Mouse (Mus musculus): ENCODE data around the gene Plekhh2. TPM values are rescaled to one million over a fixed set of nuclear protein-coding genes. Genes with fewer than 3 reads are reported as not detected.

Plekhh2 gene
- polyA plus RNA-seq, 1 experiment from 2014 or later: 3.4 TPM

DNA sequence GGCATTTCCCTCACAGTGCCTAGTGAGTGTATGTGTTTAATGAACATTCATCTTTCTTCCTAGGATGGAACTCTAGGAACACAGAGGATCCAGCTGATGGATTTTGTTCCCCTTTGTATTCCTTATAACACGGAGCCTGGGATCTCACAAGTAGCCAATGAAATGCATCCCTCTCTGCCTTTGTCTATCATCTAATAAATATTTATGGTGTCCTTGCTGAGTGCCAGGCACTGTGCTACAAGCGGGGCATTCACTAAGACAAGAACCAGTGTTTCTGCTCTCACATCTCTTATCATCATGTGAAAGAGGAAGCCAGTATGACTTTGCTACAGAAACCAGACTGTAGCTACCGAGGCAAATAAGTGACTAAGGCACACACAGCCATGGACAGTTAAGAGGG lies 3.0 kb upstream of the Plekhh2 start:
- Histone ChIP-seq H3K36me3 (ENCODE audit: control insufficient read depth, insufficient read depth, low read length) (no peaks in the 10 kb centered on the region), H3K27me3 (ENCODE audit: control insufficient read depth, insufficient read depth, low read length) (peaks cover 2% of the 10 kb centered on the region; the same call in 1 of the 2 replicates), H3K4me2 (replicated peaks; ENCODE audit: low read depth, low read length) (no peak overlapping the region), H3K4me3 (ENCODE audit: low read depth, low read length) (no peak overlapping the region), H3K9me3 (ENCODE audit: control insufficient read depth, low read length) (no peaks in the 10 kb centered on the region), H3K27ac (ENCODE audit: low read depth, low read length) (0 out of 2 replicates have a peak overlapping the region, but pooled peaks have one; percentile 30), H3K4me1 (replicated peaks; ENCODE audit: control insufficient read depth, insufficient read depth, low read length) (no peaks in the 10 kb centered on the region), H3K9ac (ENCODE audit: low read depth, low read length) (no peak overlapping the region)
- peak; percentile 79 for ATAC-seq (ENCODE audit: low FRiP score)
- peak; percentile 35 for DNase-seq (ENCODE audit: low spot score)
- WGBS: 44% methylated on average over 3 of the region's 3 CpGs

DNA sequence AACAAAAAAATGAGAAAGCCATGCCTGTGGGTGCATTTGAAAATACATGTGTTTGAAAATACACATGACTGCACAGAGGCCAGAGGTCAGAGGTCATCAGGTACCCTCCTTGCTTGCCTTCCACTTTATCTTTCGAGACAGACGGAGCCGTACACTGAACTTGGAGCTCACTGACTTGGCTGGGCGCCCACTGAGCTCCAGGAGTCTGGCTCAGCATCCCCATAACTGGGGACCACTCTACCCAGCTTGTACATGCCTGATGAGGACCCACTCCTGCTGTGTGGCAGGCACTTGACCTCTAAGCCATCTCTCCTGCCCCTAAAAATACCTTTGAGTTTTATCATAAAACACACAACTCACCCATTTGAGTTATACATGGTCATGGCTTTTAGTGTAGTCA lies 2.5 kb upstream of the Plekhh2 start:
- Histone ChIP-seq H3K4me1 (replicated peaks; ENCODE audit: control insufficient read depth, insufficient read depth, low read length) (no peaks in the 10 kb centered on the region), H3K9me3 (ENCODE audit: control insufficient read depth, low read length) (no peaks in the 10 kb centered on the region), H3K27ac (ENCODE audit: low read depth, low read length) (0 out of 2 replicates have a peak overlapping the region, but pooled peaks have one; percentile 30), H3K4me3 (ENCODE audit: low read depth, low read length) (no peak overlapping the region), H3K4me2 (replicated peaks; ENCODE audit: low read depth, low read length) (no peak overlapping the region), H3K9ac (ENCODE audit: low read depth, low read length) (no peak overlapping the region), H3K36me3 (ENCODE audit: control insufficient read depth, insufficient read depth, low read length) (no peaks in the 10 kb centered on the region), H3K27me3 (ENCODE audit: control insufficient read depth, insufficient read depth, low read length) (peaks cover 2% of the 10 kb centered on the region; the same call in 1 of the 2 replicates)
- WGBS: 66% methylated on average over 4 of the region's 4 CpGs
- DNase-seq (ENCODE audit: low spot score) (peak; percentile 11), ATAC-seq (ENCODE audit: low FRiP score) (no peak)

GRCm38 (mm10) chr17:84510355-84510754 lies 1.3 kb upstream of the Plekhh2 start:
- WGBS: 72% methylated on average over 5 of the region's 5 CpGs
- Histone ChIP-seq H3K36me3 (ENCODE audit: control insufficient read depth, insufficient read depth, low read length) (no peaks in the 10 kb centered on the region), H3K27me3 (ENCODE audit: control insufficient read depth, insufficient read depth, low read length) (peaks cover 2% of the 10 kb centered on the region; the same call in 1 of the 2 replicates), H3K4me3 (ENCODE audit: low read depth, low read length) (no peak overlapping the region), H3K4me2 (replicated peaks; ENCODE audit: low read depth, low read length) (no peak overlapping the region), H3K9ac (ENCODE audit: low read depth, low read length) (no peak overlapping the region), H3K9me3 (ENCODE audit: control insufficient read depth, low read length) (no peaks in the 10 kb centered on the region), H3K27ac (ENCODE audit: low read depth, low read length) (no peak overlapping the region), H3K4me1 (replicated peaks; ENCODE audit: control insufficient read depth, insufficient read depth, low read length) (no peaks in the 10 kb centered on the region)
- no peak for DNase-seq (ENCODE audit: low spot score)
- ATAC-seq (ENCODE audit: low FRiP score): no peak

GRCm38 (mm10) chr17:84510961-84511639 lies 595 bp upstream of the Plekhh2 start:
- Histone ChIP-seq H3K4me3 (ENCODE audit: low read depth, low read length) (peak overlapping the region; percentile 71), H3K4me2 (replicated peaks; ENCODE audit: low read depth, low read length) (peak overlapping the region; percentile 95), H3K9me3 (ENCODE audit: control insufficient read depth, low read length) (no peaks in the 10 kb centered on the region), H3K9ac (ENCODE audit: low read depth, low read length) (no peak overlapping the region), H3K36me3 (ENCODE audit: control insufficient read depth, insufficient read depth, low read length) (no peaks in the 10 kb centered on the region), H3K27ac (ENCODE audit: low read depth, low read length) (no peak overlapping the region), H3K27me3 (ENCODE audit: control insufficient read depth, insufficient read depth, low read length) (peaks cover 2% of the 10 kb centered on the region; the same call in 1 of the 2 replicates), H3K4me1 (replicated peaks; ENCODE audit: control insufficient read depth, insufficient read depth, low read length) (no peaks in the 10 kb centered on the region)
- ATAC-seq (ENCODE audit: low FRiP score) (no peak), DNase-seq (ENCODE audit: low spot score) (no peak)
- 28% methylated on average over 11 of the region's 11 CpGs for WGBS

DNA sequence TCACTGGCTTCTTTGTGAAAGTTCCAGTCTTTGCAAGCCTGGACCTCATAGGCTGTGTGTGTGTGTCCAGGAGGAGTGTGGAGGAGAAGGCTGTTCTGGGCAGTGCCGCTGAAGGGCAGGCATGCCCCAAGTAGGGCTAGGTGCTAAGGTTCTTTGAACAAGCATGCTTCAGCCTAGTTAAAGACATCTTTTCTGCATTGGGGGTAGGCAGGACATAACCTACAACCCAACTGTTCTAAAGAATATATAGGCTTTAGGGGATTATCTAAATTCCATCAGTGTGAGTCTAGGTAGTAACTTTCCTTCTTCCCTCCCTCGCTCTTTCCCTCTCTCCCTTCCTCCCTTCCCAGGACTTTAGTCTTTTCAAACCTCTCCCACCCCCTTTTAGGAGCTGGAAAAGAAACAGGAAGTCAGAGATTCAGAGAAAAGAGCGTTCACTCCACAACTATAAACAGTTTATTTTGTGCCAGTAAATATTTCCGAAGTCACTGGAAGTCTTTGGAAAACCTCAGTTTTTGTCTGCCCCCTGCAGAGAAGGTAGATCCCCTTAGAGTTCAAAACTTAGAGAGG lies 906 bp downstream of the Plekhh2 start:
- Histone ChIP-seq H3K27me3 (ENCODE audit: control insufficient read depth, insufficient read depth, low read length) (peaks cover 2% of the 10 kb centered on the region; the same call in 1 of the 2 replicates), H3K36me3 (ENCODE audit: control insufficient read depth, insufficient read depth, low read length) (no peaks in the 10 kb centered on the region), H3K9me3 (ENCODE audit: control insufficient read depth, low read length) (no peaks in the 10 kb centered on the region), H3K4me2 (replicated peaks; ENCODE audit: low read depth, low read length) (peak overlapping the region; percentile 95), H3K4me3 (ENCODE audit: low read depth, low read length) (peak overlapping the region; percentile 71), H3K4me1 (replicated peaks; ENCODE audit: control insufficient read depth, insufficient read depth, low read length) (no peaks in the 10 kb centered on the region), H3K9ac (ENCODE audit: low read depth, low read length) (peak overlapping the region; percentile 75), H3K27ac (ENCODE audit: low read depth, low read length) (no peak overlapping the region)
- DNase-seq (ENCODE audit: low spot score) (no peak), ATAC-seq (ENCODE audit: low FRiP score) (no peak)
- 36% methylated on average over 4 of the region's 4 CpGs for WGBS

- ATAC-seq (ENCODE audit: low FRiP score) (no peak), DNase-seq (ENCODE audit: low spot score) (no peak)
- Histone ChIP-seq H3K4me2 (replicated peaks; ENCODE audit: low read depth, low read length) (no peak overlapping the region), H3K4me1 (replicated peaks; ENCODE audit: control insufficient read depth, insufficient read depth, low read length) (no peaks in the 10 kb centered on the region), H3K27me3 (ENCODE audit: control insufficient read depth, insufficient read depth, low read length) (peaks cover 2% of the 10 kb centered on the region; the same call in 1 of the 2 replicates), H3K4me3 (ENCODE audit: low read depth, low read length) (no peak overlapping the region), H3K9ac (ENCODE audit: low read depth, low read length) (no peak overlapping the region), H3K36me3 (ENCODE audit: control insufficient read depth, insufficient read depth, low read length) (no peaks in the 10 kb centered on the region), H3K9me3 (ENCODE audit: control insufficient read depth, low read length) (no peaks in the 10 kb centered on the region), H3K27ac (ENCODE audit: low read depth, low read length) (no peak overlapping the region)
- WGBS: 57% methylated on average over 5 of the region's 5 CpGs
Observed at GRCm38 (mm10) chr17:84515901-84516300, 4.2 kb downstream of the Plekhh2 start.

DNA sequence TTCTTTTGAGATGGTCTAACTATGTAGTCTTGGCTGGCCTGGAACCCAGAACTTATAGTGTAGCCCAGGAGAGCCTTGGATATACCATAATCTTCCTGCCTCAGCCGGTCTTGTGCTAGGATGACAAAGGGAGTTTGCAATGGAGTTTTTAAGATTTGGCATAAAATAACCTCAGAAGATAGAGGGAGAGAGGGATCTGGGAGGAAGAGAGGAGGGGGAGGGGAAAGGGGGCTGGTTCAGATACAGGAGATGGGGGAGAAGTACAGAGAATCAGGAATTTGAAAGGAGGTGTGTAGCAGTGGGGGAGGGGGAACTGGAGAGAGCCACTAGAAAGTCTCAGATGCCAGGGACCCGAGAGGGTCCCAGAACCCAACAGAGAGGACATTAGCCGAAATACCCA lies 7.7 kb downstream of the Plekhh2 start:
- no peaks in the 10 kb centered on the region for H3K27me3 ChIP-seq (ENCODE audit: control insufficient read depth, insufficient read depth, low read length)
- no peak overlapping the region for H3K4me2 ChIP-seq (replicated peaks; ENCODE audit: low read depth, low read length)
- no peak overlapping the region for H3K9ac ChIP-seq (ENCODE audit: low read depth, low read length)
- DNase-seq (ENCODE audit: low spot score): no peak
- no peaks in the 10 kb centered on the region for H3K4me1 ChIP-seq (replicated peaks; ENCODE audit: control insufficient read depth, insufficient read depth, low read length)
- H3K4me3 ChIP-seq (ENCODE audit: low read depth, low read length): no peak overlapping the region
- WGBS: 73% methylated on average over 3 of the region's 3 CpGs
- H3K36me3 ChIP-seq (ENCODE audit: control insufficient read depth, insufficient read depth, low read length): no peaks in the 10 kb centered on the region
- H3K9me3 ChIP-seq (ENCODE audit: control insufficient read depth, low read length): no peaks in the 10 kb centered on the region
- ATAC-seq (ENCODE audit: low FRiP score): no peak
- H3K27ac ChIP-seq (ENCODE audit: low read depth, low read length): no peak overlapping the region

- no peak for ATAC-seq (ENCODE audit: low FRiP score)
- H3K36me3 ChIP-seq (ENCODE audit: control insufficient read depth, insufficient read depth, low read length): no peaks in the 10 kb centered on the region
- no peak overlapping the region for H3K9ac ChIP-seq (ENCODE audit: low read depth, low read length)
Observed at GRCm38 (mm10) chr17:84520057-84520456, 8.4 kb downstream of the Plekhh2 start.

DNA sequence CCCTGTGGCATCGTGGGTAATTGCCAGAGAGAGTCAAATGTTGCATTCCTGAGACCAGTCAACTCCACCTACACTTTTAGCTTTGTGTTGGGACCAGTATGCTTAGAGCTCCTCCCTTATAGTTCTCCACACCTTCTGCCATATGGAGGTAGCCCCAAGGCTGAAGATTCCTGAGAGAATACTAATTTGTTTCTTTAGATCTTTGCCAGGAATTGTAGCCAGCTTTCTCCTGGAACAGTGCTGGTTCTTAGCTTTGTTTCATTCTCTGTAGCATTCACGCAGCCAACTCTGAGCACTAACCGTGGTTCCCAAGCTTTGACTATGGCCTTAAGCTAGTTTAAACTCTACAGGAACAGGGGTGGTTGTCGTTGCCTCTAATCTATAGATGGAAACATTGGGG lies 17.7 kb downstream of the Plekhh2 start:
- WGBS: 89% methylated on average over 4 of the region's 4 CpGs

More at GRCm38 (mm10) chr17:84520057-84520456, 8.4 kb downstream of the Plekhh2 start:
- no peak overlapping the region for H3K4me2 ChIP-seq (replicated peaks; ENCODE audit: low read depth, low read length)
- no peaks in the 10 kb centered on the region for H3K27me3 ChIP-seq (ENCODE audit: control insufficient read depth, insufficient read depth, low read length)
- H3K9me3 ChIP-seq (ENCODE audit: control insufficient read depth, low read length): no peaks in the 10 kb centered on the region
- H3K27ac ChIP-seq (ENCODE audit: low read depth, low read length): no peak overlapping the region
- DNase-seq (ENCODE audit: low spot score): no peak
- no peaks in the 10 kb centered on the region for H3K4me1 ChIP-seq (replicated peaks; ENCODE audit: control insufficient read depth, insufficient read depth, low read length)
- H3K4me3 ChIP-seq (ENCODE audit: low read depth, low read length): no peak overlapping the region

More for the DNA sequence above, 17.7 kb downstream of the Plekhh2 start:
- Histone ChIP-seq H3K4me3 (ENCODE audit: low read depth, low read length) (no peak overlapping the region), H3K27ac (ENCODE audit: low read depth, low read length) (no peak overlapping the region), H3K4me1 (replicated peaks; ENCODE audit: control insufficient read depth, insufficient read depth, low read length) (no peaks in the 10 kb centered on the region; the same call in 1 of the 2 replicates), H3K36me3 (ENCODE audit: control insufficient read depth, insufficient read depth, low read length) (no peaks in the 10 kb centered on the region), H3K9me3 (ENCODE audit: control insufficient read depth, low read length) (no peaks in the 10 kb centered on the region), H3K27me3 (ENCODE audit: control insufficient read depth, insufficient read depth, low read length) (no peaks in the 10 kb centered on the region), H3K9ac (ENCODE audit: low read depth, low read length) (no peak overlapping the region), H3K4me2 (replicated peaks; ENCODE audit: low read depth, low read length) (no peak overlapping the region)
- ATAC-seq (ENCODE audit: low FRiP score): no peak
- no peak for DNase-seq (ENCODE audit: low spot score)

Data from hindbrain, embryonic 11.5 days (tissue).